Mouse (Mus musculus) lung, postnatal 14 days (tissue): ENCODE measurements at regions not wholly inside any gene's neighbourhood (a gene's known extent, or its start where the extent isn't known, plus 50 kb on each side); places are given as distances from the start of the nearest gene placed in this dataset.

Experiments used
- DNase-seq: peaks from one replicate; pipeline ENCODE4 v3.0.0; 2021

DNA sequence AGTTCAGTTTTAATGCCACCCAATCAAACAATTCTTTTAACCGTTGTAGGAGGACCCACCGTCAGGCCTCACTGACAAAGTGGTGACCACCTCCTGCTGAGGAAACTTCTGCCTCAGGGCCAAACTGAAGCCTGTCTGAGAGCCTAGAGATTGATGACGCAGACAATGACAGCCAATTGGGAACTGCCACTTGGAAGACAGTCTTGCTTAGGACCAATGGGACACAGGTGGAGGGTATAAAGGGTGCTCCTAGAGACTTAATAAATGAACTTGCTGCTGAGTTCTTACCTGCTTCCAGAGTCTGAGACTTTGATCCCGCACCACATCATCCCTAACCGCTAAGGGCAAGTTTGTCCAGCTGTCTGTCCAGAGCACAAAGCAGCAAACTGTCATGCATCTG lies 80.0 kb downstream of the Tbx4 start:
- no peak for DNase-seq

DNA sequence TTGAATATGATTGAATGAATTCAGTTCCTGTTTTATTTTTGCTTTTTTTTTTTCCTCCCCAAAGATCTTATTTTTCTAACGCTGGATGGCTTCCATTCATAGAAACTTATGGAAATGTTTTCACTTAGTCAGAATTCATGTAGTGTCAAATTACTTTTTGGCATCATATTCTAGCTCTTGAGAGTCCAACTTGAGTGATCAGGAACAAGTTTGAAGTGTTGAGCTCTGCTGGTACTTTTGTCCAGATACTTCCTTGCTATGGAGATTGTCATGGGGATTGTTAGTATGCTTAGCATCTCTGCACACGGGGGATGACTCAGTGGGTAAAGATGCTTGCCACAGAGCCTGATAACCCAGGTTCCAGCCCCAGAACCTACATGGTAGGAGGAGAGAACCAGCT lies 84.1 kb downstream of the Tbx4 start:
- DNase-seq, result no peak

DNA sequence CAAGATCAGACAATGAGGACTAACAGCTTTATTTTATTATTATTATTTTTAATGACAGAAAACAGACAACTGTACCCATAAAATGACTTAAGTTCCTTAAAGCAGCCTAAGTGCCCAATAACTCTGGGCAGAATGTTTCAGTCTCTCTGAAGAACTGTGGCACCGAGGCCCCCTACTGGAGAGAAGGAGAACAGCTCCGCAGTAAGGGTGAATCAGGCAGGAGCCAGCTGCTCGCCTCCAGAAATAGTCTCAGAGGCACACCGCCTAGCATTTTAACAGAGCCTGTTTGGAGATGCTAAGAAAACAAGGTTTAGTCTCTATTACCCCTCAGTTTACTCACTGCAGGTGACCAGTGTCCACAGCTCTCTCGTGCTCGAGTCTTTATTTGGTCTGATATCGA lies 86.2 kb downstream of the Tbx4 start:
- DNase-seq, result peak; percentile 73

DNA sequence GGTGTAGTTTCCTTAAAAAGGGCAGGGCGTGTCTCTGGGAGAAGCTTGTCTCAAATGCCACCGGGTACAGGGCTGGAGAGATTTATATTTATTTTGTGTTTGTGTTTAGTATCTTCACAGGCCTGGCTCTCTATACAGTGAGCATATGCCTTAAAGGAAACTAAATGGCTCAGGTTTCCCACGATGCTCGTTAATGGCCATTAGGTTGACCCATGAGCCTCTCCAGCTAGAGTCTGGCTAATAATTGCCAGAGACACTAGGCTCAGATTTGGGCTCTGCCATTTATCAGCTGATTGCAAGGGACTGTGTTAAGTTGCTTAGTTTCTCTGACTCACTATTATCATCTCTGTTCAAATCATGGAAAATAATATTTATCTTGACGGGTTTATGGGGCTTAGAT lies 87.5 kb downstream of the Tbx4 start:
- no peak for DNase-seq

DNA sequence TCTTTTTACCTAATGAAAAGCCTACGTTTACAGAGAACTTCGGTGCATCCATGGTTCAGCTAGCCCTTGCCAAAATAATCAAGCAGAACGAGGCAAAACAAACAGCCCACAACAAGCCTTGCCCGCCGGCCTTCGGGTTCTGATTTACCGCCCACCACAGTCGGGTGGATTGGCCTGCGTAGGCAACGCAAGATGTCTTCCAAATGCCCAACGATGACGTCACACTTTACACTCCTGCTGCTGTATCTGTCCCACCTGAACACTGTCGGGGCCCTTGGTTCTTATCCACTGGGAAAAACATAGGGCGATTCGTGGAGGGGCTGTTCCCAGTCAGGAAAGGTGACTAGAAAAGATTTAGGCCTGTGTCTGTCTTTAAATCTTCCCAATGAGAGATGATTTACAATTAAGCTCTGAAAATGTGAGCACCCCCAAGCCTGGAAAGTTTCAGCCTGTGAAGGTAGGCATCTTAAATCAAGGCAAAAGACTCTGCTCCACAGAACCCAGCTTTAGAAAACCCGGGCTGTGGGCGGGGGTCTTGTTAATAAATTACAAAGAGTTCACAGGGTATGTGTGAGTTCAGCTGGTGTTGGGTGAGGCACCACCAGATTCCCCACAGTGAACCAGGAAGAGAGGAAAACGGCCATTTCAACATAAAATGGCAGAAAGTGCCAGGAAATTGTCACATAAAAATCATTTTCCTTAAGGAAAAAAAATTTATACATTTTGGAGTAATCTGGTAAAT lies 90.6 kb downstream of the Tbx4 start:
- DNase-seq, result no peak

DNA sequence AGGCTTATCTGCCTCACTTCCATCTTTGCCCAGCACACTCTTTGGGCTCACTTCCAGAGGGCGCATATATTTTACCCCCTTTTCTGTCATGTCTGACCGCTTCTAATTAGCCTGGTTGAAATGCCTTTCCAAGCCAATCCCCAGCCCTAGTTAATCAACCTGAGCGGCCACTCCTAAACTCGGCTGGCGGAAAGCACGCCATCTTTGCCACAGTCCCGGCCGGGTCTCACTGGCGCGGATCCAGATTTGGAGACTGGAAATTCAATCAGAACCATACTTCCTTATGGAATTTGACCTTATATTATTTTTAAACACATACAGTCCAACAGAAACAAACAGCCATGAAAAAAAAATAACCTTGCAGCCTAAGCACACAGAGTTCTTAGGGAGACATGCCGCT lies 94.2 kb downstream of the Tbx4 start:
- DNase-seq, result no peak

DNA sequence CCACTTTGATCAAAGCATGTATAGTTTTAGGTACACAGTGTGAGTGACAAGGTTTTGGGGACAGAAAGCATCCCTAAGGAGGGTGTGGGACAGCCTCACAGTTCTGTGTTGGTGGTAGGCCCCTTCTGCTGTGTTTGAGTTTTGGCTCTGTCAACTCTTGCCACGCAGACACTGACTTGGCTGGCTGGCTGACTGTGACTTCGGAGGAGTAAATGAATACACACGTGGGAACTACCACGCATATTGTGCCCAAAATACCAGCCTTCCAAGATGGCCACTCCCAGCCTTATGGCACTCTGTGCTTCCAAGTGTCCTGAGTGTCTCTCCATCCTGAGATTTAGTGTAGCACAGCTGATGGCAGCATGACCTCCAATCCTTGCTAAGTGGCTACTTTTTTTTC lies 95.3 kb downstream of the Tbx4 start:
- DNase-seq, result no peak

DNA sequence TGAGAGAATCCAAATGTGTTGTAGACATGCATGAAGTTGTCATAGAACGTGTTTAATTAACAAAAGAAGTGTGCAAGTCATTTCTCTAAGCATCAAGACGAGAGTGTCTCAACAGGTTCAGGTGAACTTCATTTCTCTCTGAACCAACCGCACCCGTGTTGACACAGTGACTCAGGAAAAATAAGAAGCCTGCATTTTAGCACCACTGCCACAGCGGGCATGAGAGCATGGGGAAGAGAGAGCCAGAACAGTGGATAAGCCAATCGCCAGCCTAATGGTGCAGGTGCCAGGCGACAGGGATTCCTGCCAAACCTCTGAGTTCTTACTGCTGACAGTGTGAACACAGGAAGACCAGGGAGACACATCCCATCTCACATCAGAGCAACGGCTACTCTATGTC lies 100.1 kb downstream of the Tbx4 start:
- peak; percentile 23 for DNase-seq

DNA sequence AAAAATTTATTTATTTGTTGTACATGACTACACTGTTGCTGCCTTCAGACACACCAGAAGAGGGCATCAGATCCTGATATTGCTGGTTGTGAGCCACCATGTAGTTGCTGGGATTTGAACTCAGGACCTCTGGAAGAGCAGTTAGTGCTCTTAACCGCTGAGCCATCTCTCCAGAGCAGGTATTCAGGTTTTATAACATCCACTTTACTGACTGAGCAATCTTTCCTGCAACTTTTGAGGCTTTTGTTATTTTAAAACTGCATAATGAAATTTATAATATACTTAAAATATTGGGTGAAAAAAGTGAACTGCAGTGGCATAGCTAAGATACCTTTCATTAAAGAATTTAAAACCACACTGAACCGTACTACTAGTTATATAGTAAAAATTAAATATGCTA lies 101.0 kb downstream of the Tbx4 start:
- no peak for DNase-seq

DNA sequence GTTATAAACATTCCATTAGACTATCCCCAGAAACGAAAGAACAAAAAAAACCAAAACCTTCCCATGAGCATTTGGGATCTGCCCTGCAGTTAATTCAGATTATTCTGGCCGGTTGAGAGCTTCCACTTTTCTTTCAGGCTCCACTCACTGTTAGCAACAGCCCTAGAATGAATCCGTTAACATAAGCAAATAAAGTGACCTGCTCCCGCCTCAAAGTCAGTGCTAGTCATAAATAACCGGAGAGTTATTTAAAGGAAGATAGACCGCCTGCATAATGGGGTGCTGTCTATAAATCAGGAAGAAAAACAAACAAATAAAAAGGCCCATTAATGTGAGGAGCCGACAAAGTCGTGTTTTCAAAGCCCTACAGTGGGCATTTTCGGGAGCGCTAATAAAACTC lies 103.3 kb downstream of the Tbx4 start:
- DNase-seq, result no peak

DNA sequence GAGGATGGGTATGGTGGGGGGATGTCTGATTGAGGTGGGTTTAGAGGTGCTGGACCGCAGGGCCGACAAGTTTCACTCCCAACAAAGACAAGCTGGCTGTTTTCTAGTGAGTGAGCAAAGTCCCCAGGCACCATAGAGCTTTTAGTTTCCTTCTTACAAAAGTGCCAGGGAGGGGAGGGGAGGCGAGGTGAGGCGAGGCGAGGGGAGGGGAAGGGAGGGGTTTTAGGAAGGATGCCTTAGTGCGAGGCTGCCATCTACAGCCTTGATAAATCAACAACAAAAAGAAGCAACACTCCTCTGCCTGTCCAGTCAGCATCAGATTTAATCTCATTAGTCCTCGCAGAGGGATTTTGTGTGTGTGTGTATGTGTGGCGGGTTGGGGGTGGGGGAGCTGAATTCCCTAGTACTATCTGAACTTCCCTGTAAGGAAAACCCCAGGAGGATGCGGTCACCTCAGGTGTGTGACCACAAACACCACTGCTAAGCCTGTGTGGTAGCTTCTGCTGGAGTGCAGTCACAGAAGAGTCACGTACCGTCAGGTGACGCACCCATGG lies 103.8 kb downstream of the Tbx4 start:
- DNase-seq, result peak; percentile 44

DNA sequence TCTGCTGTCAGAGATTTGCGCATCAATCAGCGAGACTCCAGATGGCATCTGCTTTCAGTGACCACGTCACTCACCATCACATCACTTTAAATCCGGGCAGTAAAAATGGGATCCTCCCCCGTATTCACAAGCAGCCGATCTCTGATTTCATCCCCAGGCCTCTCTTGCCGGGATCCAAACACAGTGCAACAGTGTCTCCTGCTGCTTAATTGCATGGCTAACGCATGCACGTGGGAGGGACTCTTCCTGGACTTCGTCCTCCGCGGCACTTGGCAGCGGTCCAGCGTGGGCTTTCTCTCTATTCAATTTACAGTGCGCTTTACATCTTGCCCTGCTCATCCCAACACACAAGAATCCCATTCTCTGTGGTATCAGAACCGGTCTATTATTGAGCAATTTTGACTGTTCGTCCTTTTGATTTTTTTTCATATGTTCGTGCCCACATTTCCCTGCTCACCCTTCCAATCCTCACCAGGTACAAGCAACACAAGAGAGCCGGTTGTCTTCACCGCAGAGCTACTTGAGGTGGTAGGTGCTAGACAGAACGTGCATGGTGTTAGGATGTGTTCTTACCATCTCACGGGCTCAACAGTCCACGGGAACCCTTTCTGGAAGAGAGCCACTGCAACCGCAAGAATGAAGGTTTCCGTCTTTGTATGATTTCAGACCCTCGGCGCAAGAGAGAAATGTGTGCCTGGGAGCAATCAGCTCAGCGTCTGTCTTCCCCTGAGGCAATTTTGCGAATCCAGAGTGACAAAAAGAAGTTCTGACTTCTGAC lies 109.3 kb downstream of the Tbx4 start:
- DNase-seq, result peak; percentile 27

DNA sequence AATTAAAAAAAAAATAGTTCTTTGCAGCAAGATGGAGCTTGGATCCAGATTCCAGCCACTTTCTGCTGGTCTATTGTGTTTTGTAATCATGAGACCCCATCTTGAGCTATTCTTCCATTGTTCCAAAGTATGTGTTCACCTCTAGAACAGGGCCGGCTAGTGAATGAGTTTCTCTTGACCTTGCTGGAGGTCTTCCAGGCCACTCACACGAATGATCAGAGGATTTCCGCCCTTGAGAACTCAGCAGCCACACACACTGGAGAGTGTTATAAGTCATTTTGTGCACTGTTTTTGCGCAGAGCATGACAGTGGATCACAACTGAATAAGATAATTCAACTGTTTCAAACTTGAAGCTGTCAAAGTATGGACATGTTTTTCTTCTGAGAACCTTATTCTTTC lies 110.5 kb downstream of the Tbx4 start:
- DNase-seq, result no peak

DNA sequence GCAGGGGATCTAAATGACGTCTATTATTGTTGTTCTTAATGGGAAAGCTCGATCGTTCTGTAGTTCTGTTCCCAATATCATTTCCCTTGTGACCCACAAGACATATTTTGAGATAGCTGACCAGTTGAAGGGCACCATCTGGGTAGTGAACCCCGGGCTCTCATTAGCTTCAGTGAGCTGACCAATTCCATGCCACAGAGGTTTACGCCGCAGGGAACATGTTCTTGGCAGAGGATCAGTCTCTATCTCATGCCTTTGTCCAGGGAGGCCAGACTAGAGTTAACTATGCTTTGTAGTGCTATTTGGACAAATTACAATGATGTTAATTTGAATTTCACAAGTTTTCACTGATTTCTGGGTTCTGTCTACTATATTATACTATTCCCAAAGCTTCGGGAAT lies 117.1 kb downstream of the Tbx4 start:
- DNase-seq, result no peak

DNA sequence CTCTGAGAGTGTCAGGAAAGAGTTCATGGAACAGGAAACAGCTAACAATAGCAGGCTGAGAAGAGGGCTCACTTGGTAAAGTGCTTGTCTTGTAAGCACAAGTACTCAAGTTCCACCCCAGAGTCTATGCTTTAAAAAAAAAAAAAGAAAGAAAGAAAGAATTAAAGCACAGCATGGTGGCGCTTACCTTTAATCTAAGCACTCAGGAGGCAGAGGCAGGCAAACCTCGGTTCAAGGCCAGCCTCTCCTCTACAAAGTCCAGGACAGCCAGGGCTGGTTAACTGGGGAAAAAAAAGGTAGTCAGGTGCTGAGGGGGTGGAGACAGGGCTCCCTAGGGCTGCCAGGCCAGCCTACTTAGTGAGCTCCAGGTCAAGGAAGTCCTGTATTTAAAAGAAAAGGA lies 119.1 kb downstream of the Tbx4 start:
- no peak for DNase-seq

DNA sequence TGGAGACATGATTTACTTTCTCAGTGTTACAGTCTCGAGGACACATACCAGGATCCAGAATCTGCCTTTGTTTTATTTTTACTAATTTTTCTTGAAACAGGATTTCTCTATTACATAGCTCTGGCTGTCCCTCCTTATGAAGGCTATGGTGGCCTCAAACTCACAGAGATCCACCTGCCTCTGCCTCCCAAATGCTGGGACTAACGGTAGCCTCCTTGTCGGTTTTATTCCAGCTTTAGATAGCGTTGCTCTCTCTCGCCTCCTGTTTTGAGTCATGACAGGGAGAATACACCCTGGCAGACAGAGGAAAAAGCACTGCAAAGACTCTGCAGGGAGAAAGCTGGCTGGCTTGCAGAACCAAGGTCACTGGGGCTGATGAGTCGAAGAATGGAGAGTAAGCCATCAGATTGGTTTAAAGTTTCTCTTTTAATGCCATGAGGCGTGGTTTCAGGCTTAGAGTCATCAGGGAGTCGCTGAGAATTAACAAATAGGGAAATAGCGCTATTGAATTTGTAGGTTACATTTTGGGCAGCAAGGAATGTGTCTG lies 119.8 kb downstream of the Tbx4 start:
- no peak for DNase-seq

DNA sequence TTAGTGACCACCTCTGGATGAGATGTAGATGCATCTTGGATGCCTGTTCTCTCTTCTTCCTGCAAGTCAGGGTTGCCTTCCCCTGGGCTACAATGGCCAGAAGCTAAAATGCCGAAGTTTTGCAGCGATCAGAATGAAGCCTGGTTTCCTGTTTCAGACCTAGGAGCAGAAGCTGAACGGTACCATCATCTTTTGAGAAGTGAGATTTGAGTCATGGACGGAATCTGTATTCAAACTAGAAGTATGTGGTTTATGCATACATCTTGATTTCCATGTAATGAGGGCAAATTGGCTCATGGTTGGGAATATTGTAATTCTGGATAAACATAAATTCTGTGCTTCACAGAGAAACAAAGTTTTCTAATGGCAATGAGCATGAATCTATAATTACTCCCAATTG lies 120.6 kb downstream of the Tbx4 start:
- no peak for DNase-seq
